Mouse (Mus musculus): ENCODE results near the gene Fthl17e. TPM values are rescaled to one million over a fixed set of nuclear protein-coding genes. Genes with fewer than 3 reads are reported as not detected.
"Not testable (repeated sequence)": the region's sequence is repeated elsewhere in the genome, so short reads cannot be mapped to it uniquely, and the experiment has no call there.

Gene Fthl17e
- total RNA-seq (2014; rRNA removed) (not detected in 2 replicates), polyA plus RNA-seq (2012; rRNA removed) (not detected in 2 replicates)

DNA sequence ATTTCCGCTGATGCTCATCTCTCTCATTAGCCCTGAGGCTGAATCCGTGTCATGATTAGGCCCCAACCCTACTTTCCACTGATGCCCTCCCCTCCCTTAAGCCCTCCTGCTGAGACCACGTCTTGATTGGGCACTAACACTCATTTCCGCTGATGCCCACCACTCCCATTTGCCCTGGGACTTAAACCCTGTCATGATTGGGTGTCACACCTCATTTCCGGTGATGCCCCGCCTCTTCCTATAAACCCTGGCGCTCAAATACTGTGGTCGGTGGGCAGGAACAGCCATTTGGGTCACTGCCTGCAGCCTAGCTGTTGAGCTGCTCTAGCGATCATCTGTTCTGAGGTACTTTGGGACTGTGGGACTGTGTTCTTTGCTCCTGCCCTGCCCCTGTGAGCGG is at the start of gene Fthl17e:
Fthl17e (plus strand) TSS at position 301 of the 400 bp plus-strand sequence.
- H3K36me3 ChIP-seq (ENCODE audit: control insufficient read depth, insufficient read depth, low read length); H3K79me2 ChIP-seq (ENCODE audit: control insufficient read depth, insufficient read depth, low read length); H3K4me1 ChIP-seq (ENCODE audit: control insufficient read depth, insufficient read depth, low read length); DNase-seq (ENCODE audit: extremely low read depth, low read depth, low spot score); H3K27me3 ChIP-seq (ENCODE audit: control insufficient read depth, insufficient read depth, low read length); H3K4me3 ChIP-seq (ENCODE audit: insufficient read depth, low read depth, low read length); H3K27ac ChIP-seq (replicated peaks; ENCODE audit: insufficient read depth, low read depth, low read length); H3K9ac ChIP-seq (ENCODE audit: low read depth, low read length): not testable (repeated sequence)
- 100% methylated on average over 1 of the region's 10 CpGs for WGBS

GRCm38 (mm10) chrX:8986655-8987054 is 46.6 kb upstream of the Fthl17e start, which contains the start of gene Fthl17d:
TSS of gene Fthl17d (minus strand) at chrX:8986755.
- not testable (repeated sequence) for H3K79me2 ChIP-seq (ENCODE audit: control insufficient read depth, insufficient read depth, low read length); H3K27ac ChIP-seq (replicated peaks; ENCODE audit: insufficient read depth, low read depth, low read length); DNase-seq (ENCODE audit: extremely low read depth, low read depth, low spot score); H3K36me3 ChIP-seq (ENCODE audit: control insufficient read depth, insufficient read depth, low read length); H3K9ac ChIP-seq (ENCODE audit: low read depth, low read length); H3K4me3 ChIP-seq (ENCODE audit: insufficient read depth, low read depth, low read length); H3K27me3 ChIP-seq (ENCODE audit: control insufficient read depth, insufficient read depth, low read length); H3K4me1 ChIP-seq (ENCODE audit: control insufficient read depth, insufficient read depth, low read length)
- no CpG with 5 or more reads among the region's 9 CpGs for WGBS

DNA sequence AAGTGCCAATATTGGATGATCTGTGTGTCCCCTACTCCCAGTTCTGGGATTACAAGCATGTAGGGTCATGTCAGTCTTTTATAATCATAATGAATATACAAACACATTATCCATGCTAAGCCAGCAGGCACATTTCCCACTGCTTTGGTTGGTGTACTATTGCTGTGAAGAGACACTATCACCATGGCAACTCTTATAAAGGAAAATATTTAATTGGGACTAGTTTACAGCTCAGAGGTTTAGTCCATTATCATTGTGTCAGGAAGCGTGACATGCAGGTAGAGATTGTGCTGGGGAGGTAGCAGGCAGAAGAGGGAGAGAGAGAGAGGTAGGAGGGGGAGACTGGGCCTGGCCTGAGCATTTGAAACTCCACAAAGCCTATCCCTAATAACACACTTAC is 17.2 kb upstream of the Fthl17e start:
- Histone ChIP-seq H3K79me2 (ENCODE audit: control insufficient read depth, insufficient read depth, low read length) (no peaks in the 10 kb centered on the region), H3K4me1 (ENCODE audit: control insufficient read depth, insufficient read depth, low read length) (no peaks in the 10 kb centered on the region), H3K36me3 (ENCODE audit: control insufficient read depth, insufficient read depth, low read length) (no peaks in the 10 kb centered on the region), H3K9ac (ENCODE audit: low read depth, low read length) (no peak overlapping the region), H3K27ac (replicated peaks; ENCODE audit: insufficient read depth, low read depth, low read length) (no peak overlapping the region), H3K27me3 (ENCODE audit: control insufficient read depth, insufficient read depth, low read length) (no peaks in the 10 kb centered on the region), H3K4me3 (ENCODE audit: insufficient read depth, low read depth, low read length) (no peak overlapping the region)
- no peak for TF ChIP-seq POLR2A (IDR thresholded peaks at IDR 0.05; ENCODE audit: extremely low read depth, insufficient read depth, low read length)
- TF ChIP-seq CTCF (IDR thresholded peaks at IDR 0.05; ENCODE audit: low read depth, low read length) = no peak
- 57% methylated on average over 1 of the region's 1 CpGs for WGBS
- no peak for DNase-seq (ENCODE audit: extremely low read depth, low read depth, low spot score)

DNA sequence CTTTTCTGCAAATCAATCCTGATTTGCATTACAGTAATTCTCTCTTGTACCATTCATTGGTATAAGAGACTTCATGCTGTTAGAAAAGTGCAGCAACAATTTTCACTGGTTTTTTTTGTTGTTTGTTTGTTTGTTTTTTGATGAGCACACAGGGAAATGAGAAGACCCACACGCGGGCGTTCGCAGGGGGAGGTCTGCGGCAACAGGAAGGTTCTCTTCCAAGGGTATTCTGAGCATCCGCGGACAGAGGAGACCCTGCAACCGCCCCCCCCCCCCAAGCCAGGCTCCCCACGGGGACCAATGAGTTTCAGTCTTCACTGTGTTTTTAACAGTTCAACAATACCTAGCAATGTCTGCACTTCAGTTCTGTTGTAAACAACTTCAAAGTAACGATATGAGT is 13.8 kb upstream of the Fthl17e start:
- no peak for DNase-seq (ENCODE audit: extremely low read depth, low read depth, low spot score)
- WGBS = 57% methylated on average over 10 of the region's 10 CpGs
- no peaks in the 10 kb centered on the region for H3K36me3 ChIP-seq (ENCODE audit: control insufficient read depth, insufficient read depth, low read length)
- H3K9ac ChIP-seq (ENCODE audit: low read depth, low read length) = no peak overlapping the region
- no peaks in the 10 kb centered on the region for H3K79me2 ChIP-seq (ENCODE audit: control insufficient read depth, insufficient read depth, low read length)
- H3K27ac ChIP-seq (replicated peaks; ENCODE audit: insufficient read depth, low read depth, low read length) = no peak overlapping the region
- TF ChIP-seq CTCF (IDR thresholded peaks at IDR 0.05; ENCODE audit: low read depth, low read length) = no peak
- no peak for TF ChIP-seq POLR2A (IDR thresholded peaks at IDR 0.05; ENCODE audit: extremely low read depth, insufficient read depth, low read length)
- H3K4me3 ChIP-seq (ENCODE audit: insufficient read depth, low read depth, low read length) = no peak overlapping the region
- H3K4me1 ChIP-seq (ENCODE audit: control insufficient read depth, insufficient read depth, low read length) = no peaks in the 10 kb centered on the region
- H3K27me3 ChIP-seq (ENCODE audit: control insufficient read depth, insufficient read depth, low read length) = no peaks in the 10 kb centered on the region

GRCm38 (mm10) chrX:9041611-9042010 is 8.3 kb downstream of the Fthl17e start:
- WGBS = 35% methylated on average over 3 of the region's 4 CpGs
- H3K36me3 ChIP-seq (ENCODE audit: control insufficient read depth, insufficient read depth, low read length); H3K4me1 ChIP-seq (ENCODE audit: control insufficient read depth, insufficient read depth, low read length); H3K9ac ChIP-seq (ENCODE audit: low read depth, low read length); DNase-seq (ENCODE audit: extremely low read depth, low read depth, low spot score); H3K27me3 ChIP-seq (ENCODE audit: control insufficient read depth, insufficient read depth, low read length); H3K79me2 ChIP-seq (ENCODE audit: control insufficient read depth, insufficient read depth, low read length); H3K4me3 ChIP-seq (ENCODE audit: insufficient read depth, low read depth, low read length); H3K27ac ChIP-seq (replicated peaks; ENCODE audit: insufficient read depth, low read depth, low read length): not testable (repeated sequence)

GRCm38 (mm10) chrX:9060952-9061351 is 27.7 kb downstream of the Fthl17e start:
- not testable (repeated sequence) for H3K4me1 ChIP-seq (ENCODE audit: control insufficient read depth, insufficient read depth, low read length); H3K9ac ChIP-seq (ENCODE audit: low read depth, low read length); H3K36me3 ChIP-seq (ENCODE audit: control insufficient read depth, insufficient read depth, low read length); H3K27ac ChIP-seq (replicated peaks; ENCODE audit: insufficient read depth, low read depth, low read length); H3K27me3 ChIP-seq (ENCODE audit: control insufficient read depth, insufficient read depth, low read length); H3K4me3 ChIP-seq (ENCODE audit: insufficient read depth, low read depth, low read length); DNase-seq (ENCODE audit: extremely low read depth, low read depth, low spot score); H3K79me2 ChIP-seq (ENCODE audit: control insufficient read depth, insufficient read depth, low read length)
- 23% methylated on average over 9 of the region's 9 CpGs for WGBS
- peak; percentile 28; the same call in 1 of the 2 replicates for TF ChIP-seq CTCF (IDR thresholded peaks at IDR 0.05; ENCODE audit: low read depth, low read length)
